Mouse (Mus musculus): ENCODE data around the gene Smug1.

Smug1 gene

DNA sequence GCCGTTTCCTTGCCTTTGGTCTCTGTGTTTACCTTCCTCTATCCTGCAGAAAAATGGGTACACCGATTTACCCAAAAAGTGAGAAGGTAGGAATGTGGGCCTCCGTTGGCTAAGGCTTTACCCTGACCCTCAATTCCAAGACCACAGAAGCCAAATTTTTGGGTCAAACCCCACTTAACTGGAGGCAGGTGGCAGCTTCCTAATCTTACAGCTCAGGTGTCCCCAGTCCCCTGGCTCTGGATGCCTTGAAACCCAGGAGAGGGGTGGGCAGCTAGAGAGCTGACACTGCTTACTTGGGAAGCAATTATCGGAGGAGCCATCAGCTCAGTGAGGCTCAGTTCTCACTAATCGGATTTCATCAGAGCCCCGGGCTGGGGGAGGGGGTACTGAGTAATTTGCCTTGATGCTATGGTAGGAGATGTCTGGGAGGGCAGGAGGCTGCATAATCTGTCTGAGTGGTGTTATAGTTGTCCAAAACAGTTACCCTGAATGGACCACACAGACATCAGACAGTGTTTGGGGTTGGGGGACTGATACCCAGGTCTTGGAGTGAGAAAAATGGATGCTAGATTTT lies at the start of gene Smug1:
Smug1 (minus strand) TSS at position 51 of the 574 bp plus-strand sequence.
- DNase-seq (ENCODE audit: extremely low read depth, low read depth, low spot score), result no peak

DNA sequence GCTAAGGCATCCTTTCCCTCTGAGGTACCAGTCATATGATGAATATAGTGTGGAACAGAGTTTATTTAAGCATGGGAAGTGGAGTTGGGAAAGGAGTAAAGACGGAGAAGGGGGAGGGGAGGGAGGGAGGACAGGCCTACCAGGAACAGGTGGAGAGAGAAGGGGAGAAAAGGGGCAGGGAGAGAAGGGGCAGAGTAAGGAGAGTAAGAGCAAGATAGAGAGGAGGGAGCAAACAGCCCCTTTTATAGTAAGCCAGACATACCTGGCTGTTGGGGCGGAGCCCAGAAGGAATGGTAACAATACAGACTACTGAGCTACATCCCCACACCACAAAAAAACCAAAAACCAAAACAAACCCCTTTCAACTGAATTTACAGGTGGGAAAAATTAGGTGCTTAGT lies 49.2 kb upstream of the Smug1 start:
- no peak for DNase-seq (ENCODE audit: extremely low read depth, low read depth, low spot score)

DNA sequence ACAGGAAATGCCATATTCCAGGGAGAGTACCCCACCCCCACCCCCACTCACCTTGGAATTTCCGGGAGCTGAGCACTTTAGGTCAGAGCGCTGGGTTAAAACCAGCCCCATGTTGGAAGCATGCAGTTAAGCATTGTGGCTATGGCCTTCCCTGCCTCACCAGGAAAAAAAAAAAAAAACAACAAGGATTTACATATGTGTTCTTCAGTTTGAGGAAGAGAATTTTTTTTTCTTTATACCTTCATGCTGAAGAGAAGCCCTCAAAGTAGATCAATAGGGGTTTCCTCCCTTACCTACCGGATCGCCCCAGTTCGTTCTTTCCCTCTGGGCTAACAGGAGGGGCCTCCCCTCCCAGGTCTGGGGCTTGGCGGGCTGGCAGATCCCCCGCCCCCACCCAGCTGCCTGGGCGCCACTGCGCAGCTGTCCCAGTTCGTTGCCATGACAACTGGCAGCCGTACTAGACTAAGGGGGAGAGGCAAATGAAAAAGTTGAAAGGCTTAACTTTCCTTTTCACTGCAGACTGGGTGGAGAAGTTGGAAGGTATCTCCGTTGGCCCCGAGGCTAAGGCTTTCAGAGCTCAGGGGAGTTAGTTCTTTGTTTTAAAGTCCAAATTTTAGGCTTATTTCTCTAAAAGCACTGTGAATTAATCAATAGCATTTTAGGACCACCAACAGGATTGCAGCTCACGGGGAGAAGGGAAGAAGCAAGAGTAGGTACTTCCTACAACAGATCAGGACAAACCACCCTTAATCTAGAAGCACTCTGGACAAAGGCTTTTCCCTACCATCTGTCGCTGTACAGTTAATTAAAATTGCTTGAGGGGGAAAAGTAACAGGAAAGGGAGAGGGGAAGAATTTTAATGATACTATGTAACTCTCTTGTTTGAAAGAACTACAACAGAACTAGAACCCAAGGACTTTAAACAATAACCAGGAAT lies 48.3 kb upstream of the Smug1 start:
- no peak for DNase-seq (ENCODE audit: extremely low read depth, low read depth, low spot score)

DNA sequence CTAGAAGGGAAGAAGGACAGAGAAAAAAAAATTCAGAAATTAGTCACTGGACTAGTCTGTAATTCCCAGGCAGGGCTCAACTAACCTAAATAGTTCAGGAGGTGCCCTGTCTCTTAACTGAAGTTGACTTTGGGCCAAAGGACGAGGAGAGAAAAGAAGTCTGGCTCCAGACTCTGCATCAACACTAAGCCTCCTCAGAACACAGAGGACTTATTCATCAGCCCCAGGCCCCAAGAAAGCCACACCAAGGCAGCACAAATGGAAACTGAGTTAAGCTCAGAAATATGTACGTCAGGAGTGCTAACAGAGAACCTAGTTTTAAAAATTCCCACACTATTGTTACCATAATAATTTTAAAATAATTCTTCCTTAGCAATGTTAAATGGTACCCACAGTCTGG lies 47.3 kb upstream of the Smug1 start:
- DNase-seq (ENCODE audit: extremely low read depth, low read depth, low spot score), result no peak

DNA sequence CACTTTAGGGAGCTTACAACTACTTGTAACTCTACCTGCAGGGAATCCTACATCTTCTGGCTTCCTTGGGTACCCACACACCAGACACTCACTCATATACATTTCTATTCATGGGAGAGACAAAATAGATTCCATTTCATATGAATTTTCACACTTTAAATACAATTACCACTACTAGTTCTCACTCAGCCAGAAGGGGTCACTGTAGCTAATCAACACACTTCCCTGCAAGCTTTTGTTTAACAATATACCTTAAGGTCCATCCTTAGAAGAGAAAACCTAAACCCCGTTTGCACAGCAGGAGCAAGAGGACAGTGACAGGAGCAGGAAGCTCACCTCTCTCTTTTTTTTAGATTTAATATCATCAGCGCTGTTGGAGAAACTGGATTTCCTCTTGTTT lies 38.3 kb upstream of the Smug1 start:
- no peak for DNase-seq (ENCODE audit: extremely low read depth, low read depth, low spot score)

DNA sequence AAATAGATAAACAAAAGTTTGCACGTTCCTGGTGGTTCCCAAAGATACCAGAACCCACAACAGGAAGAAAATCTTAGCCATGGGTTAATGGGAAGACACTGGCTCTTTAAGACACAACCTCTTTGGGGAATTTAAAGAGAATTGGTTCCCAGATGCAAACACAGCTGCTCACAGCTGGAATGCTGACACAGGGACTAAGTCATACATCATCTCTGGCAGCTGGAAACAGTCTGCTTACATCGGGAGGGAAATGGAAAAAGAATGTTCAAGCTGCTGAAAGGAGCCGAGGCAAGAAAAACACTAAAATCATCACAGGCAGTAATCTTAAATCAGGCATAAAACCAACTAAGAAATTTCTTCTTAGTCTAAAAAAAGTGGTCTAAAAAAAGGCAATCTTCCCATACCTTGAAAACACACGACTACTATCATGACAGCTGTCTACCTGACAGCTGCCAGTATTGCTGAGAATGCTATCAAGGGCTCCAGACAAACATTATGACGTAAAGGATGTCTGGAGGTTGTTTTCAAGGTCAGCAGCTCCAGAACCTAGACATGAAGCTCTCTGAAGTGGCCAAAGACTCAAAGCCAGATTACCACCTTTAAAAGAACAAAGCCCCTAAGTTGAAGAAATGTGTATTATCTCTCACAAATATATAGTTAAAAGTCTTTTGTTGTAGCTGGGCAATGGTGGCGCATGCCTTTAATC lies 35.3 kb upstream of the Smug1 start:
- no peak for DNase-seq (ENCODE audit: extremely low read depth, low read depth, low spot score)

DNA sequence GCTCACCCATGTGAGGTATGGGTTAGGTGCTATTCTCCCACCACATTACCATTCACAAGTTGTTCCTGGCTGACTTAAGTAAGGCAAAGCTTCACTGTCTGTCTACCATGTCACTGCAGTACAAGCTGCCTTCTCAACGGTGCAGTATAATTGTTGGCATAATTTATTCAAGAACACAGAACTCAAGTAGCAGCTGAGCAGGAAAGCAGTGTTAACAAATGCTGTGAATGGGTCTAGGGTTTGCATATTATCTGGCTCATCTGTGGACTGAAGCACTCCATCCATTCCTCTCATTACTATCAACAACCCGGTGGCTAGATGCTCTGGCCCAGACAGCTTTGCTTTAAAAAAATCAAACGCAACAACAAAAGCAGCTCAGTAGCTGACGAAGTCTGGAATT lies 30.9 kb upstream of the Smug1 start:
- no peak for DNase-seq (ENCODE audit: extremely low read depth, low read depth, low spot score)

DNA sequence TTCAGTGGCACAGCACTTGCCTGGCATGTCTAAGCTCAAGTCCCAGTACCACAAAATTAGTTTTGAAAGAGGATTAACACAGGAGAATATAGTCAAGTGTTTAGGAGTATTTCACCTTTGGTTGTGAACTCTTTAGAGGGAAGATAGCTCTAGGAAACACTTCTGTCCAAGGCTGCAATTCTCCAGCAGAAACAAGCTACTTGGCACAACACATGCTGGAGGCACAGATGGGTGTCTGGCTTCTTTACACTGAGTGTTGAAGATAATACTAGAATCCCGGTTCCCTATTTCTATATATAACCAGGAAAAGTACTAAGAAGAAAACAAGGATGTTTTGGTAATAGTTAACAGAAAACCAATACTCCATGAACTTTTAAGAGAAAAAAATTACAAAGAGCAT lies 29.9 kb upstream of the Smug1 start:
- DNase-seq (ENCODE audit: extremely low read depth, low read depth, low spot score), result no peak

DNA sequence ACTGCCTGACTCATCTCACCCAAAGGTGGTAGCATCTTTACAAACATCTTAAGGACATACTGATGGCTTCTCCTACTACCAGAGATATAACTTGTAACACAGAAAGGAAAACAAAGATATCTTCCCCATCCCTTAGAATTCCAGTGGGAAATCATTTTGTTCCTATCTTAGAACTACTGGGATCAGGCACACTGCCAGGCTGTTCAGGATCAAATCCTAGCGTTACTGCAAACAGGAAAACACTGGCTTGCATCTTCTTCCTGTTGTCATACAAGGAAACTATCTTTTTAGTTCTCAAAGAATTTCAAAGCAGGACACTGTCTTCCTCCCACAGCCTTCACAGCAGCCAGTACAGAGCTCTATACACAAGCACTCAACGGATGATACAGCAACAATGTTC lies 26.7 kb upstream of the Smug1 start:
- DNase-seq (ENCODE audit: extremely low read depth, low read depth, low spot score), result no peak

DNA sequence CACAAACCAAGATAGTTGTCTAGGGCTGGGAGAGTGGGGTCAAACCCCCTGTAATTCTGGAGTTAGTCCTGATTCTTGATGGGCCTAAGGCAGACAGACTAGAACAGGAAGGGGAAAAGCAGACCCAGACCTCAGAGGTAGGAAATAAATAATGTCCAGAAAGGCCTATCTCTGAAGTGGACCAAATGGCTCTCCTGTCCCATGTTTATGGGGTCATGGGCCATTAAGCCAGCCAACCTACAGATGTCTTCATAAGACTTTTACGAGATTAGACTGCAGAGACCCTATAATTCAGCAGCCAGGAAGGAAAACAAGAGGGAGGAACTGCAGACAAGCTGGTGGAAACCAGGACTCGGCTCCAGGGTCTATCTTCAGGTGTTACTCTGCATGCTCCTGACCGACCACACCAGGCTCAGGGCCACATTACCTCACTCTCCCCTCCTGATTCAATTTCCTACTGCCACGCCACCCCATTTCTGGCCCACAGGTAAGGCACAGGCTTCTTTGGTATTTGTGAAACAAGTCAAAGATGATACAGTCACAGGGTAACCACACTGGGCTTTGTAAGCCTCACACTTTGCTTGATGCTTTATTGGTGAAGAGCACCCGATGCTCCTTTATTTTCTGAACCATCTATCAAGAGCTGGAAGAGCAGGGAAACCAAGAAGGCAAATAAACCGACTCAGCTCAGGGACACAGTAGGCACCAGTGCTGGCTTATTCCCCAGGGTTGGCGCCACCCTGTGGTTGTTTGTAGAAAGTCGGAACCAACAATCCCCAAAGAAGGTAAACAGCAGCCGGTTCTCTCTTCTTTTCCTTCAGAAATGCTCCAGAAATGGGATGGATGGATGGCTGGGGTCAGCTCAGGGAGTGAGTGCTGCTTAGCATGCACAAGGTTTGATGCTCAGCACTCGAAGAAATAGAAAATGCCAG lies 23.9 kb upstream of the Smug1 start:
- DNase-seq (ENCODE audit: extremely low read depth, low read depth, low spot score), result no peak

DNA sequence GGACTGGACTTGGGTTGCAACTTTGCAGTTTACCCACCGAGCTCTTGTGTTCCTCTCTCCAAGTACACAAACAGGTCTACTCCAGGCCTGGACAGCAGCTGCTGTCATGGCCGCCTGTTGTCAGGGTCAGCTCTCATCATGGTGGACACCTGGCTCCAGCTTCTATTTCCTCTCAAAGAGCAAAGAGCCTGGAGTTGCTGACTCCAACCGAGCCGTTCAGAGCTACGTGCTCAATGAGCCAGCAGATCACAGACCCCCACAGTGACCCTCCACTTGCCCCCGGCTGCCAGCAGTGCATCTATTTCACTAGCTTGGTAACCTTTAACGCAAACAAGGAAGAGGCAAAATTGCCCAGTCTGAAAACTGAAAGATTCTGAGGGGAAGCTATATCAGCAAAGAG lies 23.2 kb upstream of the Smug1 start:
- no peak for DNase-seq (ENCODE audit: extremely low read depth, low read depth, low spot score)

DNA sequence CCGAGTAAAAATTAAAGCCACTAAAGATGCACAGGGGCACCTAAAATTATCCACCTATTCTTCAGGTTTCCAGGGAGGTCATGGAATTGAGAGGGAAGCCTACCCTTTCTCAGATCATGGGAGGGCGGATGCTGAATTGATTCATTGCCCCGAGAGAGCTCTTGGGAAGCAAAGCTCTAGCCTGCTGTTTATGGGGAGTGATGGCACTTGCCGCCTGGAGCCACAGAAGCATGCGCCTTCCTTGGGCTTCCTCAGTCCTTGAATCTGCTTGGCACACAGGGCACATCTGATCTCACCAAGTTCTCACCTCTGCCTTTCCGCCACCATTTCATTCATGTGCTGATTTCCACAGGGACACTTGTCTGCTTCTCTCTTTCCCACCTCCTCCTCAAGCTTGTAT lies 20.9 kb upstream of the Smug1 start:
- no peak for DNase-seq (ENCODE audit: extremely low read depth, low read depth, low spot score)

DNA sequence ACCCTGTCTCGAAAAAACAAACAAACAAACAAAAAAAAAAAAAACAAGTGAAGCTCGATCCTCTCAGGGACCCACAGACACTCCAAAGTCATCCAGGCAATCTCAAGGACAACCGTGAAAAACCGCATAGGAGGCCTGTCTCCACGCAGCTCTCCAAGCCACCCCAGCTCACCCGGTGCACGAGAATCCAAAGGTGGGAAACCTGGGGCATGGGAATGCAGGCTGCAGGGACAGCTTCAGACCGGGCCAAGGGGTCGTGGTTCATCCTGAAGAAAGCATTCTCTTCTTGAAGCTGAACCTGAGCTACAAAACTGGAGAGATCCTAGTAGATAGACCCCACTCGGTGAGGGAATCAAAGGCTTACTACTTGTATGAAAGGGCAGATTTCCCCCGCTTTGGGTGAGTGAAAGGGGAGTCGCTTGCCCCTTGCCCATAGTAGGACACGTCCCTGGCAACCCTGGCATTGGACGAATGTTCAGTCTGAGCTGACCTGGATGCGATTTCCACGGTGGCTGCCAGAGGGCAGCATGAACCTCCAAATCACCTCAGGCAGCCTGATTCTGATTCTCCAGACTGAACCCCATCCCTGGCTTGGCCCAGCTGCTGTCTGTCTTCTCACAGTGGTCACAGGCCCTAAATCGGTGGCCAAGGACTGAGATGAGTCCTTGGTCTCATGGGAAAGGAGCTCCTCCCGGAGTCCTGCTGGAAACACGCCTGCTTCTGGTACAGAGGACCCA lies 18.7 kb upstream of the Smug1 start:
- DNase-seq (ENCODE audit: extremely low read depth, low read depth, low spot score), result no peak

DNA sequence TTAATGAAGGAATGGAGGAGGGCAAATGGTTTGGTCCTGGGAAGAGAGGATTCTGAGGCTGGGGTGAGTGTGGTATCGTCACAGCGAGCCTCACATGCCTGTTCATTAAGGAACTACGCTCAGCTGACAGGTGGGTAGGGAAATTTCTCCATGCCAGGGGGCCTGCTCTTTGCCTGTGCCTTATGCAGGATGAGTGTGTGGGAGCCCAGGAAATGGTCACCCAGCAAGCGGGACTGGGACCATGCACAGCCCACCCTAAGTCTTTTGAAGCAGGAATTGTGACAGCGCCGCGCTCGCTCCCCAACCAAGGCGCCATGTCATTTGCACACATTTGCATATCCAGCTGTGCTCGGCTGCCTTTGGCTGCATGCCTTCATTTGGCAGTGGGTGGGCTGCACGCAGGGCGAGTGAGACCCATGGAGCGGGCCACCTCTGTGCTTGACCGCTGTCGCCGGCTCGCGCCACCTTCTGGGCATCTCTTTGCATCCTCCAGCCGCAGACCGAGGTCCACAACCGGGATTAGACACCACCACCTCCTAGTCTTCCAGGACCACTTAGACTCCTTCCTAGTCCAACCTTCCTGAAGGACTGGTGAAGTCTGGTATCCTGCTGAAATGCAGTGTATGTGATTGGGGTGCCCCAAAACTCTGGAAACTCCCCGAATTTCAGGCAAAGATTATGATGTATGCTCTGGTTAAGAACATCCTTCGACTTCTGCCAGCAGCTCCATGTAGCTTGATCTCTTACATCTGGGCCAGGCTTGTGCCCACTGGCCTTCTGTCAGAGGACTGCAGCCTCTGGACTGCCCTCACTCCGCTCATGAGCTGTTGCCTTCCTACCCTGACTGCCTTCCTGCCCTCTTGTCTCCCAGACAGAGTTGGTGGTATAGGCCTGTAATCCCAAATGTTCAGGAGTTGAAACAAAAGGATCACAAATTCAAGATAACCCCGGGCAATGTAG lies 17.0 kb upstream of the Smug1 start:
- no peak for DNase-seq (ENCODE audit: extremely low read depth, low read depth, low spot score)

DNA sequence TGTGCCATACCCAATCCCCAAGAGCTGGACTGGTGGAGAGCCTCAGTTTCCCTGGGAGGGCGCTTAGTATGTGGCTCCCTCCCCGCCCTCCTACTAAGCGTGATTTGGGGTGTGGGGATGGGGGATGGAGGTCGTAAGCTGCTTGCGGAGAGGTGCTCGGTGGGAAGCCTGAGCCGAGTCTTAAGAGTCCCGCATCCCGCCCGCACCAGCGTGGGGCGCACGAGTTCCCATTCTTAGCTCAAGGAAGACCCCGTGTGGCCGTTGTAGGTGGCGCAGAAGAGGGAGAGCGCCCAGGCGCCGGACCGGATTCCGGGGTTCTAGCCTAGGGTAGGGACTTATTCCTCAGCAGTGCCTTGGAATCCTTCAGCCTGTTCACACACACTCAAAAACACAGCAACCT lies 16.2 kb upstream of the Smug1 start:
- DNase-seq (ENCODE audit: extremely low read depth, low read depth, low spot score), result no peak

DNA sequence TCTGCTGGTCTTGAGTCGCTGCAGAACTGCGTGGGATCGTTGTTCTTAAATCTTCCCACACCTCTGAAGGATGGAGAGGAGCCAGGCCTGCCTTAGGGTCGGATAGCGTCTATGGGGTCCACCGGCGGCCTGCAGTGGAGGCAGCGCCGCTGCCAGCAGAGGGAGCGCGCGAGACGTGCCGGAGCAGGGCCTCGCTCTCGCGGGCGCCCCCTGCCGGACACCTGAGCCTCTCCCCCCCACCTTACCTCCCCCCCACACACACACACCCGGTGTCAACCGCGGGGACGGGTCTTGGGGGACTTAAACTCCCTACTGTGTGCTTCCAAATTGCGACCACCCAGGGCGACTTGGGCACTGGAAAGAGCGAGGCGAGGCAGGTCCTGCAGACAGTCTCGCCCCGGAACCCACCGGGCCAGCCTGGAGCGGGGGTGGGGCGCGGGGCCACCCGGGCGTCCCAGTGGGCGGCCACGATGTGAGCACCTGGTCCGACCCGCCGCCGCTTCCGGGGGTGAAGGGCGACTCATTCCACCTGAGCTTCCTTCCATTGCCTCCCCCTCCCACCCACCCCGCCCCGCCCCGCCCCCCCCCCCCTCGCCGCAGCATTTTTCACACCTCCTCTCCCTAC lies 15.4 kb upstream of the Smug1 start:
- DNase-seq (ENCODE audit: extremely low read depth, low read depth, low spot score), result no peak

DNA sequence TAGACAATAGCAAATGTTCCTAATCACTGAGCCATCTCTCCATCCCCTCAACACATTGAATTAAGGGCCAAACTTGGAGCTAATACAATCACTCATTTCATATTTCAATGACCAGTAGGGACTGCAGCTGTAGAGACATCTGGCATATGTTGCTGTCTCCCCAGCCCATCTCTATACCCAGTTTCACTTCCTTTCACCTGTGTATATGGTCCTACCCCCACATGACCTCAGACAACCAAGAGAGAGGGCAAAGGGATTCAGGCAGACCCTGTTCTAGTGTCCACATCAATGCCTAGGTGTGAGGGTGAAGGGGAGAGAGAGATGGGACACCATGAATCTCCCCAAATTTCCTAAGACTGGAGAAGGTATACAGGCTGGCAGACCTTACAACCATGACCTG lies 13.5 kb upstream of the Smug1 start:
- no peak for DNase-seq (ENCODE audit: extremely low read depth, low read depth, low spot score)

DNA sequence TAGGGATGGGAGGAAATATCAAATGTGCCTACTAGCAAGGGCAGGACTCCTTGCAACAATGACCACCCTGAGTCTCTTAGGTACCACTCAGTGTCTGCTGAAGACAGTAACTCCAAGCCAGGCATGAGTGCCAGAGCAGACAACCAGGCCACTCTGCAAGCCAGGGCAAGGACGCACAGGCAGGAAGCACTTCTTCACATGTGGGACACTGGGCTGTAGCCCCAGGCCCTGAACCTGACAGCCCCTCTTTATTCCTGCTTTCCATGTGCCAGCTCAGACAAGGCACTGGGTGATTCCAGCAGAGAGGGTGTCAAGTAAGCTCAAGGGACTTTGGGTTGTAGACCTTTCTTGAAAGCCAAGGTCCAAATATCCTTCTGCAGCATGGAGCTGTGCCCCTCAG lies 11.9 kb upstream of the Smug1 start:
- DNase-seq (ENCODE audit: extremely low read depth, low read depth, low spot score), result no peak

DNA sequence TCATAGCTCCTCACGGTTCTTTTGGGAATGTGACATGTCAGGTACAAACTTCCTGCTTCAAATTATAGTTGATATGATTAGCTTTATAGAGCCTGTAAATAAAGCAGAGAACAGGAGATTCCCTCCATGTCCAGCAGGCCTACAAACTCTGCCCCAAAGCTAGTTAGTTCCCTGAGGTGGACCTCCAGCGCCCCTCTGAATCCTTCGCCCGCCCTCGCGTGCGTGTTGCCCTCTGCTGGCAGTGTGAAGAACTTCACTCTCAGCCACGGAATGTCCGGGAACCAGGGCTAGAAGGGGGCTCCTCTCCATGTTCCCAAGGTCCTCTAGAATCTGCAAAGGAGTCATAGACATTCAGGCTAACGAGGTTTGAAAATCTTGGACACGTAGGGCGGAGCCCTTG lies 11.2 kb upstream of the Smug1 start:
- DNase-seq (ENCODE audit: extremely low read depth, low read depth, low spot score), result no peak
